Mouse (Mus musculus) ES-E14 (cell line): ENCODE results near the gene Zfyve27. TPM values are rescaled to one million over a fixed set of nuclear protein-coding genes. Genes with fewer than 3 reads are reported as not detected.

Source experiments
- DNase-seq: peaks from one replicate; pipeline ENCODE4 v3.0.0-alpha.2; 2013; ENCODE audit warnings: low read depth, low spot score
- H3K27ac ChIP-seq: 2 replicates; pipeline ENCODE4 v1.5.1; 2012; ENCODE audit warnings: low read depth, mild to moderate bottlenecking, low read length, moderate library complexity, mixed read lengths; ENCODE audit not compliant: poor library complexity, insufficient read depth, severe bottlenecking
- H3K36me3 ChIP-seq: 2 replicates; pipeline ENCODE4 v1.6.1; 2012; ENCODE audit warnings: mild to moderate bottlenecking, low read length, moderate library complexity, mixed read lengths; ENCODE audit not compliant: control insufficient read depth, poor library complexity, insufficient read depth, severe bottlenecking
- H3K4me1 ChIP-seq, 2 experiments: fragments of 150-350 bp in 1 of 2; sonication (generic) in 1 of 2; 2 replicates each; pipeline ENCODE4 v1.6.1; 2012; ENCODE audit warnings: low read length in 2 of 2, mild to moderate bottlenecking in 1 of 2, mixed read lengths in 1 of 2; ENCODE audit not compliant: control insufficient read depth in 2 of 2, insufficient read depth in 2 of 2, poor library complexity in 1 of 2
- H3K4me3 ChIP-seq, 2 experiments: fragments of 150-350 bp in 1 of 2; sonication (generic) in 1 of 2; 2 replicates each; pipeline ENCODE4 v1.5.1; 2012; ENCODE audit warnings: low read length in 2 of 2, low read depth in 1 of 2, mild to moderate bottlenecking in 1 of 2, mixed read lengths in 1 of 2; ENCODE audit not compliant: insufficient read depth in 1 of 2, poor library complexity in 1 of 2, severe bottlenecking in 1 of 2
- H3K9ac ChIP-seq: 2 replicates; pipeline ENCODE4 v1.6.1; 2012; ENCODE audit warnings: low read depth, mild to moderate bottlenecking, low read length, mixed read lengths; ENCODE audit not compliant: poor library complexity, insufficient read depth, severe bottlenecking
- H3K9me3 ChIP-seq: fragments of 150-350 bp; sonication (generic); 2 replicates; pipeline ENCODE4 v1.6.1; 2012; ENCODE audit warnings: low read depth, mild to moderate bottlenecking, low read length; ENCODE audit not compliant: control insufficient read depth, insufficient read depth
- CHD2 ChIP-seq: IDR thresholded peaks from 2 replicates; pipeline ENCODE4 v1.6.1; 2014; ENCODE audit warnings: mild to moderate bottlenecking, low read depth, low read length, inconsistent platforms
- HCFC1 ChIP-seq: IDR thresholded peaks from 2 replicates; pipeline ENCODE4 v1.6.1; 2012; ENCODE audit warnings: low read length, inconsistent platforms, borderline replicate concordance; ENCODE audit not compliant: insufficient read depth
- MAFK ChIP-seq: IDR thresholded peaks from 2 replicates; pipeline ENCODE4 v1.6.1; 2014; ENCODE audit warnings: mild to moderate bottlenecking, low read depth, low read length, inconsistent platforms; ENCODE audit not compliant: insufficient read depth
- ZC3H11A ChIP-seq: IDR thresholded peaks from 2 replicates; pipeline ENCODE4 v1.6.1; 2012; ENCODE audit warnings: low read depth, mild to moderate bottlenecking, inconsistent platforms, low read length, borderline replicate concordance
- ZNF384 ChIP-seq: IDR thresholded peaks from 2 replicates; pipeline ENCODE4 v1.6.1; 2012; ENCODE audit warnings: low read depth, low read length, inconsistent platforms
- in situ Hi-C, 2 experiments: fragments of 600-800 bp; cut with MboI; formaldehyde crosslinking; loops; one replicate each; pipeline ENCODE4 v1.15.1; 2025; ENCODE audit warnings: low sequenced_read_pairs in 2 of 2, inconsistent platforms in 1 of 2; ENCODE audit not compliant: unreplicated experiment in 2 of 2
- total RNA-seq: library from RNA; depleted of rRNA; stranded (reverse); fragments of 300-350 nt; gene quantifications from 2 replicates; pipeline ENCODE4 v1.2.3, GENCODE M21; 2012

Gene Zfyve27
- total RNA-seq, 1 experiment, result 45.9 TPM

GRCm38 (mm10) chr19:42128052-42128740, 35.6 kb upstream of the Zfyve27 start:
- no peak for TF ChIP-seq CHD2
- no peak for TF ChIP-seq ZC3H11A
- TF ChIP-seq ZNF384, result no peak
- 0 out of 2 replicates have a peak, but pooled peaks have one; percentile 10 for TF ChIP-seq HCFC1
- TF ChIP-seq MAFK, result no peak
- peak overlapping the region; percentile 85 to 100 for H3K4me3 ChIP-seq
- H3K9ac ChIP-seq, result peak overlapping the region; percentile 94
- H3K9me3 ChIP-seq, result no peaks in the 10 kb centered on the region
- in situ Hi-C loops, result no loop called here
- peaks cover 24 to 26% of the 10 kb centered on the region in 2 experiments for H3K4me1 ChIP-seq
- peak overlapping the region; percentile 80 for H3K27ac ChIP-seq
- peaks cover 20% of the 10 kb centered on the region for H3K36me3 ChIP-seq
- no peak for DNase-seq

GRCm38 (mm10) chr19:42128787-42129508, 34.8 kb upstream of the Zfyve27 start, which contains the start of gene Avpi1:
TSS of gene Avpi1 (minus strand) at chr19:42129059.
- TF ChIP-seq HCFC1 (no peak), ZNF384 (no peak), CHD2 (0 out of 2 replicates have a peak, but pooled peaks have one; percentile 52), MAFK (no peak), ZC3H11A (no peak)
- Histone ChIP-seq H3K9me3 (no peaks in the 10 kb centered on the region), H3K9ac (peak within 1 kb of the TSS; percentile 94), H3K36me3 (peaks cover 13% of the 10 kb centered on the region), H3K27ac (peak within 1 kb of the TSS; percentile 87), H3K4me1 (peaks cover 26% of the 10 kb centered on the region in 2 experiments), H3K4me3 (peak within 1 kb of the TSS; percentile 85 to 100)
- DNase-seq, result peak; percentile 100
- in situ Hi-C loops, result no loop called here

- Histone ChIP-seq H3K36me3 (peaks cover 8% of the 10 kb centered on the region), H3K9ac (peak overlapping the region; percentile 67), H3K4me1 (peaks cover 27 to 30% of the 10 kb centered on the region in 2 experiments), H3K9me3 (no peaks in the 10 kb centered on the region), H3K4me3 (peak overlapping the region; percentile 14 to 32; a peak in 3 of 4 replicates), H3K27ac (peak overlapping the region; percentile 87)
- TF ChIP-seq ZNF384, result no peak
- no peak for TF ChIP-seq ZC3H11A
- no peak for TF ChIP-seq CHD2
- DNase-seq, result no peak
- in situ Hi-C loops, result no loop called here
These were observed 34.0 kb upstream of the Zfyve27 start for GRCm38 (mm10) chr19:42129509-42130293.

GRCm38 (mm10) chr19:42130294-42130606, 33.5 kb upstream of the Zfyve27 start:
- Histone ChIP-seq H3K36me3 (peaks cover 7% of the 10 kb centered on the region), H3K9me3 (no peaks in the 10 kb centered on the region), H3K9ac (peak overlapping the region; percentile 67; the same call in 1 of the 2 replicates), H3K27ac (peak overlapping the region; percentile 87), H3K4me3 (peak overlapping the region in 1 of 2 experiments; percentile 14; a peak in 1 of 4 replicates), H3K4me1 (peaks cover 28 to 33% of the 10 kb centered on the region in 2 experiments)
- TF ChIP-seq ZC3H11A, result no peak
- no peak for TF ChIP-seq HCFC1
- TF ChIP-seq CHD2, result no peak
- no peak for TF ChIP-seq ZNF384
- in situ Hi-C loops, result no loop called here
- DNase-seq, result no peak
